Mouse (Mus musculus) testis, adult 2 months (tissue): Measurements from ENCODE around the gene Bach2. TPM values are rescaled to one million over a fixed set of nuclear protein-coding genes. Genes with fewer than 3 reads are reported as not detected.

ENCODE experiments used
- H3K27ac ChIP-seq: fragments of 200-500 bp; 2 replicates; pipeline ENCODE4 v1.5.1; 2012; ENCODE audit warnings: low read depth, low read length; ENCODE audit not compliant: control insufficient read depth, insufficient read depth
- H3K27me3 ChIP-seq: fragments of 200-500 bp; 2 replicates; pipeline ENCODE4 v1.6.1; 2012; ENCODE audit warnings: mild to moderate bottlenecking, low read length, moderate library complexity; ENCODE audit not compliant: control insufficient read depth, insufficient read depth
- H3K36me3 ChIP-seq: fragments of 200-500 bp; 2 replicates; pipeline ENCODE4 v1.6.1; 2012; ENCODE audit warnings: mild to moderate bottlenecking, low read length; ENCODE audit not compliant: control insufficient read depth, insufficient read depth
- H3K4me1 ChIP-seq: fragments of 200-500 bp; 2 replicates; pipeline ENCODE4 v1.6.1; 2012; ENCODE audit warnings: low read length; ENCODE audit not compliant: control insufficient read depth, insufficient read depth
- H3K4me3 ChIP-seq: fragments of 200-500 bp; 2 replicates; pipeline ENCODE4 v1.5.1; 2012; ENCODE audit warnings: low read depth, mild to moderate bottlenecking, low read length, moderate library complexity, mixed read lengths; ENCODE audit not compliant: control insufficient read depth
- CTCF ChIP-seq: fragments of 200-500 bp; IDR thresholded peaks from 2 replicates; pipeline ENCODE4 v1.5.1; 2012; ENCODE audit warnings: low read depth, mild to moderate bottlenecking, inconsistent platforms, low read length, moderate library complexity; ENCODE audit not compliant: control insufficient read depth, insufficient read depth, insufficient replicate concordance
- POLR2A ChIP-seq: fragments of 200-500 bp; IDR thresholded peaks from 2 replicates; pipeline ENCODE4 v1.6.1; 2012; ENCODE audit warnings: low read depth, mild to moderate bottlenecking, inconsistent platforms, low read length, moderate library complexity; ENCODE audit not compliant: control insufficient read depth
- polyA plus RNA-seq: library from polyadenylated mRNA; depleted of rRNA; stranded (reverse); fragments of >200 nt; gene quantifications from 2 replicates; pipeline ENCODE4 v1.2.3, GENCODE M21; 2012

The Bach2 gene
- polyA plus RNA-seq, 1 experiment, result 2.3 TPM

DNA sequence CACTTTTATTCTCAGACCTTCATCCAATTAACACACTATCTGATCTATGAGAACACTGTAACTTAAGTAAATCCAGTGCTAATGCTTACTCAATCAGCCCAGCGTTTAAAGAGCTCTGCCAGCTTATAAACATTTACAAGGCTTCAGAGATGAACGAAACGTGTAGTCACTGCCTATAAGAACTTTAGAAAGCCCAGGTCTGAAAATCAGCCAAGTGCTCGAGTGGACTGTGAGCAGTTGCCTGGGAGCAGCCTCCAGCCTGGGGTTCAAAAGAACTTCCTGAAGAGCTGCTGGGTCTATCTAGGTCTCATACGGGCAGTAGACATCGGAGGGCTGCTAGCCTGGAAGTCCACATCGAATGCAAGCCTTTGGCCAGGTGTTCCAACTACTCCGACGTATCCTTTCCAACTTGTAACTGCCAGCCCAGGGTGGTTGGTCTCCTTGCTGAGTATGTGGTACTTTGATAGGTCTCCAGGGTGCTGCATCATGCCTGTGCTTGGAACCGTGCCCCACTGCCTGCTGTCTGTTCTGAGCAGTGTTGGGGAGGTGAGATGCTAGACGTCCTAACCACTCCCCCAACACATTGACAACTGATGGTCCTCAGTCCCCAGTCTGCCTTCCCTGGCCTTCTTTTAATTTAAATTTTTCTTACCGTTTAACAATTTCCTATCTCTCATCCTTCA is 117.5 kb downstream of the Bach2 start:
- Histone ChIP-seq H3K36me3 (no peaks in the 10 kb centered on the region), H3K27ac (no peak overlapping the region), H3K27me3 (no peaks in the 10 kb centered on the region), H3K4me3 (no peak overlapping the region), H3K4me1 (no peaks in the 10 kb centered on the region)
- no peak for TF ChIP-seq POLR2A
- TF ChIP-seq CTCF, result no peak

DNA sequence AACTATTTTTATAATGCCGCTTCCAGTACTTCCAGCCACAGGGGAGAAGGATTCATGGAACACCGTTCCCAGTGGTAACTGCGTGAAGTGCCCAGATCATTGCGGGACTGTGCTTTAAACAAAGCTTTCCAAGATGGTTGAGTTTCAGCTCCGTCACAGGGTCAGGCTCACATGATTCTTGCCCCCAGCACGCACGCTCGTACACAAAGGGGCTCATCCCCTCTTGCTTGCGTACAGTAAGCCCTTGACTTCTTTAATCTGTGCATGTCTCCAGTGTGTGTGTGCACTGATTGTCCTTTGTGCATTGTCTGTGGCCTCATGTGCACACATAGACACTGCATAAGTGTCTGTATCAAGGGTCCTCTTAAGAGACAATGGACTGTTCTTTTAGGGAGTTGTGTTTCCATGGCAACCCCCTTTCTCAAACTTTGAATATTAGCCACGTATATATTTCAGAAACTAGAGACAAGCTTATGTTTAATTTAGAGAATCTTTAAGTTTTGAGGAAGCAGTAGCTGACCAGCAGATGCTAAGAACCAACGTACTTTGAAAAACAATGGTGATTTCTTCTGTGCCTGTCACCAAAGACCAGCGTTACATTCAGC is 119.5 kb downstream of the Bach2 start:
- Histone ChIP-seq H3K4me3 (no peak overlapping the region), H3K4me1 (no peaks in the 10 kb centered on the region), H3K27me3 (no peaks in the 10 kb centered on the region), H3K36me3 (no peaks in the 10 kb centered on the region), H3K27ac (no peak overlapping the region)
- TF ChIP-seq CTCF (no peak), POLR2A (no peak)

DNA sequence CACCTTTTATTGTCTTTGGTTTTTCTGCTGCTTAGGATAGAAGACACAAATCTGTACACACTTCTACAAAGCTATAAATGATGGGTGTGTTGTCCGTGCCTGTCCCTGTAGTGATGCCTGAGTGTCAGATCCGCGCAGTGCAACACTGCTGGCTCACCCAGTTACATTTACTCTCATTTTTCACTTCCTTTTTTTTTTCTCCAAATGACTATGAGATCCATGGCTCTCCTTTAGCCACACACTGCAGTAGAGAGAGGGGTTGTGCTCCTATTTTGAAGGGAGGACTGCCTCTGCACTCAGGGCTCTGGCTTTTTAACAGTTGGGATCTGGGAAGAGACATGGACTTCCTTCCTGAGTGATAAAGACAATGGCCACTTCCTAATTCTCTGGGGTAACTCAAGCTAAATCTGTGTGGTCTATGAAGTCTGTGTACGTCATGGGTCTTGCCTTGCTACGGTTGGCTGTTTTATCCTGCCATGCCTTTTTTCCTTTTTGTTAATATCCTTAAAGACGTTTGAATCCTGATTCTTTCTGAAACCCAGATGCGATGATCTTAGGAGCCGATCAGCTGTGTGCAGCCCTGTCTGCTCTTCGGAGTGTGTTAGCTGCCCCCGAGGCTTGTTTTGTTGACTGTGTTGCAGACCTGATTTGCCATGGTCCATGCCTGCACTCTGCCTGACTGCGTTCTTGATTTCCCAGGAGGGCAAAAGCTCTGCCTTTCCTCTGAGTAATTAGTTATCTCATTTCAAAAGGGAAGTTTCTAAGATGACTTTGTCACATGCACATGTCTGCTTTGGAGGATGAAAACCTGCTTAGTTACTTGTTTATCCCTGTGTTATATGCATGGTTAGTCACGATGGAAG is 120.2 kb downstream of the Bach2 start:
- Histone ChIP-seq H3K4me1 (no peaks in the 10 kb centered on the region), H3K27me3 (no peaks in the 10 kb centered on the region), H3K27ac (no peak overlapping the region), H3K4me3 (no peak overlapping the region), H3K36me3 (no peaks in the 10 kb centered on the region)
- TF ChIP-seq CTCF (no peak), POLR2A (no peak)

DNA sequence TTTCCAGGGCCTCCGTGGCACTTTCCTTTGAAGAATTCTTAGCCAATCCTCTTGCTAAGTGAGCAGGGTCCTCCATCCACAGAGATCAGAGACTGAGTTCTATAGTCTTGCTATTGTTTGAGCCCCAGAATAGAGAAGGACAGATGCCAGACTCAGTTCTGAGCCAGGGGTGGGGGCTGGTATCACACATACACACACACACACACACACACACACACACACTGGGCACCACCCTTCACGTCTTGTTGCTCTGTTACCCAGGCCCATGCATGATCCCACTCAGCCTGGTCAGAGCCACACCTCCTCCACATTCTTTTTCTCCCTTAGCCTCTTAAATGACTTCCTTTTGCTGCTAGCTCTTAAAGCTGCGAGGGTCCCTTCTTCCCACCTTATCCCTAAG is 121.0 kb downstream of the Bach2 start:
- Histone ChIP-seq H3K27me3 (no peaks in the 10 kb centered on the region), H3K4me1 (no peaks in the 10 kb centered on the region), H3K36me3 (no peaks in the 10 kb centered on the region), H3K27ac (no peak overlapping the region), H3K4me3 (no peak overlapping the region)
- TF ChIP-seq POLR2A (no peak), CTCF (no peak)

DNA sequence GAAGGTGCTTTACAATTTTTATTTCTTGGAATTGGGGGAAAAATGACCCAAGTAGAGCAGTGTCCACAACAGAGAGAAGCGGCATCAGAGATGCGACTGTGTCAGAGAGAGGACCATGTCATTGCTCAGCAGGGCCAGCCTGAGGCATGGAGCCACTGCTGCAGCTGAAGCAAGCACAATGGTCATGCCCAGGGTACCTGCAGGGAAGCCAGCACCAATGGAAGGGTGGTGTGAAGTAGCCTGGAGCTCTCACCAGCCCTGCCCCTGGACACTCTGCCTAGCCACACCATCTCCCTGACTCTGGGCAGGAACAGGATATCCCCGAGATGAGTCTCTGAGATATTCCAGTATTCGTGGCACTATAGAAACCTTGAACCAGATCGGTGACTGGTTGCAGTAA is 121.9 kb downstream of the Bach2 start:
- no peak overlapping the region for H3K4me3 ChIP-seq
- no peaks in the 10 kb centered on the region for H3K4me1 ChIP-seq
- no peaks in the 10 kb centered on the region for H3K36me3 ChIP-seq
- H3K27ac ChIP-seq, result no peak overlapping the region
- no peak for TF ChIP-seq CTCF
- TF ChIP-seq POLR2A, result no peak
- H3K27me3 ChIP-seq, result no peaks in the 10 kb centered on the region

DNA sequence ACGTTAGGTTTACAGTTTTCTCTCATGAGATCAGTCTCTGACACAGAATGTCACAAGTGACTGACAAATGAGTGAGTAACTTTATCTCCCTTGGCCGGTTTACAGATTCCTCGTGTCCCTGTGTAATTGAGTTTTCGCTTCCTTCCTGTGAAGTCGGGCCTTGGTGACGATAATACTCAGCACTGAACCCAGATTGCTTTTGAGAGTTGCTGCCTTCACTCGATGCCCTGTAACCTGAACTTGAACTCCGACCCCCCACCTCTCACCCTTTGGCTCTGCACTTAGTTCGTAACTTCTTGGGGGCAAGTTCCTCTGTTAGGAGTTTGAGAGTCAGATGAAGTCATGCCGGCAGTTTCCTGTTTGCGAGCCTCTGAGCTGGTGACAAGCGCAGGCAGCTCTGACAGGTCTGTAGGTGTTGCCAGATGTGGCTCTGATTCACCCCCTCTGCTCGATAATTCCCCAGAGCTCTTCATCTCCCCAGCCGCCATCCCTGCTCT is 124.9 kb downstream of the Bach2 start:
- Histone ChIP-seq H3K36me3 (no peaks in the 10 kb centered on the region), H3K4me3 (no peak overlapping the region), H3K27me3 (no peaks in the 10 kb centered on the region), H3K4me1 (no peaks in the 10 kb centered on the region), H3K27ac (no peak overlapping the region)
- no peak for TF ChIP-seq CTCF
- TF ChIP-seq POLR2A, result no peak
